Mouse (Mus musculus) embryonic stem cell, embryonic (primary cell): ENCODE measurements around the gene Clstn2.

Experiments
- CTCF ChIA-PET, 4 experiments: fragments of 300-600 bp in 2 of 4; fragments of 350-600 bp in 2 of 4; sonication (Branson Sonifier 250); formaldehyde crosslinking; loops; one replicate each; lab custom pipeline; 2022; ENCODE audit warnings: inconsistent platforms in 2 of 4; lab: Charles Lee
- POLR2A ChIA-PET, 4 experiments: fragments of 300-600 bp in 2 of 4; fragments of 350-600 bp in 2 of 4; sonication (Branson Sonifier 250); formaldehyde crosslinking; loops; one replicate each; lab custom pipeline; 2022; ENCODE audit warnings: antibody characterized with exemption in 4 of 4, inconsistent platforms in 1 of 4; lab: Charles Lee

Gene Clstn2

GRCm38 (mm10) chr9:97459745-97460144, 573.2 kb downstream of the Clstn2 start:
- ChIA-PET POLR2A (no interaction called here), CTCF (interaction anchor here in 1 of 4 experiments (0.6 kb wide), 1 partner anchor 110 kb away, joined by 3 read pairs; no protein-coding TSS in a partner anchor)

GRCm38 (mm10) chr9:97449316-97450050, 583.5 kb downstream of the Clstn2 start:
- ChIA-PET POLR2A (no interaction called here), CTCF (no interaction called here)

- ChIA-PET CTCF (no interaction called here), POLR2A (no interaction called here)
Measured at GRCm38 (mm10) chr9:97439872-97440636, 592.9 kb downstream of the Clstn2 start.

- ChIA-PET POLR2A (interaction anchor here in 1 of 4 experiments (0.6 kb wide), 1 partner anchor 42 kb away, joined by 4 read pairs; no protein-coding TSS in a partner anchor), CTCF (no interaction called here)
Measured at GRCm38 (mm10) chr9:97434666-97435065, 598.3 kb downstream of the Clstn2 start.

- ChIA-PET CTCF (no interaction called here), POLR2A (no interaction called here)
Measured at GRCm38 (mm10) chr9:97429885-97430449, 603.0 kb downstream of the Clstn2 start.

- ChIA-PET CTCF (interaction anchor here in 1 of 4 experiments (0.5 kb wide), 1 partner anchor 1382 kb away, joined by 3 read pairs; no protein-coding TSS in a partner anchor), POLR2A (no interaction called here)
Measured at GRCm38 (mm10) chr9:97428127-97428526, 604.9 kb downstream of the Clstn2 start.

- POLR2A ChIA-PET: no interaction called here
Measured at GRCm38 (mm10) chr9:97420896-97421295, 612.1 kb downstream of the Clstn2 start.

GRCm38 (mm10) chr9:97414876-97415668, 617.9 kb downstream of the Clstn2 start:
- ChIA-PET CTCF (interaction anchor here in 1 of 4 experiments (0.5 kb wide), 1 partner anchor 1336 kb away, joined by 5 read pairs; no protein-coding TSS in a partner anchor), POLR2A (interaction anchor here in 1 of 4 experiments (0.6 kb wide), 1 partner anchor 67 kb away, joined by 3 read pairs; no protein-coding TSS in a partner anchor)

More at GRCm38 (mm10) chr9:97420896-97421295, 612.1 kb downstream of the Clstn2 start:
- CTCF ChIA-PET: interaction anchor here in 1 of 4 experiments (0.6 kb wide), 1 partner anchor 112 kb away, joined by 3 read pairs; no protein-coding TSS in a partner anchor

GRCm38 (mm10) chr9:97408142-97408541, 624.8 kb downstream of the Clstn2 start:
- ChIA-PET CTCF (interaction anchor here in 1 of 4 experiments (1.1 kb wide), 1 partner anchor 14 kb away, joined by 3 read pairs; no protein-coding TSS in a partner anchor), POLR2A (no interaction called here)
